Mouse (Mus musculus) cerebellum, adult 18-20 months (tissue): ENCODE measurements at regions not wholly inside any gene's neighbourhood (a gene's known extent, or its start where the extent isn't known, plus 50 kb on each side); places are given as distances from the start of the nearest gene placed in this dataset.

ENCODE experiments used
- DNase-seq, 2 experiments: peaks; one replicate each; pipeline ENCODE4 v3.0.0; 2021

GRCm38 (mm10) chr7:70109013-70109412 is 257.5 kb downstream of the Nr2f2 start:
- DNase-seq = no peak

- no peak for DNase-seq
Observed at GRCm38 (mm10) chr7:70105024-70105423, 261.5 kb downstream of the Nr2f2 start.

- DNase-seq = no peak
Observed at GRCm38 (mm10) chr7:70104486-70104885, 262.0 kb downstream of the Nr2f2 start.

DNA sequence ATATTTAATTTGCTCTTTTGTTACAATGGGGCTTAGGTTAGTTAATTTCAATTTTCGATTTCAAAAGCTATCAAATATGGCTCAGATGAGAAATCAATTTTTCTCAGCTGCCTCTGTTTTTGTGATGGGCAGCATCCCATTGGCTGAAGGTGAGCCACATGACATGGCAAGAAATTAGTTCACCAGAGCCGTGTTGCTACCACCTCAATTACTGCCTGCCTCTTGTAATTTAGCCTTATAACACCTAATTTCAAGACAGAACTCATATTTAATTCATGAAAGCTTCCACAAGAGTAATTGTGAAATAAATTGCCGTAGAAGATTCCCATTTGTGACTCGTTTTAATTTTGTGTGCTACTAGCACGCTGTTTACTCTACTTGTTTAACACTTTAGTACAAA is 262.9 kb downstream of the Nr2f2 start:
- no peak for DNase-seq

GRCm38 (mm10) chr7:70099001-70099400 is 267.5 kb downstream of the Nr2f2 start:
- DNase-seq = no peak

DNA sequence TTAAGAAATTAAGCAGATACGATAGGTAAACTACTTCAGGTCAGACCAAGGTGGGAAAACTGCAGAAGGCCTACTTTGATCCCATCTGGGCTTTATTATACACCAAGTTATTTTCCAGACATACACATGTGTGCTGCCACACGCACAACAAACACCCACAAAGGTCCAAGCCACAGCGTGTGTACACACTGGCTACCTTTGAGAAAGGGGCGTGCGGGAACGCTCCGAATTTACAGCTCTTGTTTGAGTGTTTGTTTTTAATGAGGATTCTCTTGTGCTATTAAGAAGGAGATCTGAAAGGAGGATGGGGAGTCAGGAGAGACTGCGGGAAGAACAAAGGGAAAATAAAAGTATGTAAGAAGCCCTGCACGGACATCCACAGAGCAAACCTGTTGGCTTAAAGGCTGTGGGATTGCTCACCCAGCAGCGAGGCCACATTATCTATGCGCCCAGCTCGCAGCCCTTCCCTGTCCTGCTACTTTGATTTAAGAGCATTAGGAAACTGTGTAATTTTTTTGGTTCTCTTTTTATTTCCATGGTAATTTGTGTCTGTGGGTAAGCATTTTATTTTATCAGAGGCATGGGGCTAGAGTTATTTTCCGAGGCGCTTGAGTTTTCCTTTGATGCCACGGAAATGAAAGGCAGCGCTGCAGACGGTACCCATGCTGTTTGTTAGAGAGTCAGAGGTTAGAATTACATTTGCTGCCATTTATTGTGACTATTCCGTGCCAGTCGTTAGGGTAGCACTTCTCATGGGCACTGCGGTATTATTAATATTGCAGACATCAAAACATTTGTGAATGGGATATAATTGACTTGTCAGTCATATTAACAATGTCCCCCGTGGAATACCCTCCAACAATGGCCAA is 272.4 kb downstream of the Nr2f2 start:
- DNase-seq = no peak

- no peak for DNase-seq
Observed at GRCm38 (mm10) chr7:70092089-70092488, 274.4 kb downstream of the Nr2f2 start.

DNA sequence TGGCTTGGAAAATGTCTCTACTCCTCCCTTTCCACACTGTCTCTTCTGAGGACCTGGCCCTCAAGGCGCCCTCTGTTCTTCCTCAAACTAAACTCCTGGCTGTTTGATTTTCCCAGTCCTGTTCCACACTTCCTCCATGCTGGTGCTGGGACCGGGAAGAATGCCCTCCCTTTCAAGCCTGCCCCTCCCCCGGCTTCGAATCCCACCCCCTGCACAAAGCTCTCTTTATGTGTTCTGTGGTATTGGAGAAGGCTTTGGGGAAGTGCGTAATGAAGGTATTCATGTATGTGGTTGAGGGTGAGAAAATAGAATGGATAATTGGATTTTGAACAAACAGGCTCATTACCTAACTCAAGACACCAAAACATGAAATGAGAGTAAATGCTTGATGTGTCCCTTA is 277.4 kb downstream of the Nr2f2 start:
- no peak for DNase-seq

GRCm38 (mm10) chr7:70069662-70070061 is 296.9 kb downstream of the Nr2f2 start:
- DNase-seq = no peak

GRCm38 (mm10) chr7:70067828-70068719 is 298.5 kb downstream of the Nr2f2 start:
- no peak for DNase-seq

GRCm38 (mm10) chr7:70067071-70067470 is 299.5 kb downstream of the Nr2f2 start:
- no peak for DNase-seq

- DNase-seq = no peak
Observed at GRCm38 (mm10) chr7:70066448-70066847, 300.1 kb downstream of the Nr2f2 start.

DNA sequence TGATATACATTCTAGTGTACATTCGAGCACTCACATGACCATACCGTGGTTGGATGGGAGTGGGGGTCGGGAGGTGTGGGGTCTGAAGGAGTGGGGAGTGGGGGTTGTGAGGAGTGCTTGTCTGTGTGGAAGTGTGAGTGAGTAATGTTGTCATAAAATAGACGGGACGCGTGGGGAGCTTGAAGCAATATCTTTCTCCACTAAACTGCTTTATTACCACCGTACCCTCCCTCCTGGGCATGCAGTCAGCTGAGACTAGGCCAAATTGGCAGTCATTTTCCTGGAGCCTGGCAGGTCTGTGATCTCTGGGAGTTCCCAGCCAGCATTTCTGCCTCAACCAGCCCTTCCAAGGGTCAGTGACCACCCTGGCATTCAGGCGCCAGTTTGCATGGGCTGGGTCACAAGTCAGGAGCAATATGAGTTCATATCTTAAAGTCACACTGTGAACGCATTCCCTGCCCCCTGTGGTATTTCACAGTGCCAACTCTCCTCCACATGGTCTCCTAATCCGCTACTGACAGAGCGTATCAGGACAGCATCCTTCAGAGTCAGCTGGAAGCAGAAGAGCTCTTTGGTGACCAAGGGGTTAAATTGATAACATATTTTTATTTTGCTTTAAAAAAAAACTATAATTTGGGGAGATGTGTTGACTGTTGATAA is 300.9 kb downstream of the Nr2f2 start:
- no peak for DNase-seq

GRCm38 (mm10) chr7:70047415-70047753 is 319.2 kb downstream of the Nr2f2 start:
- DNase-seq = no peak

- no peak for DNase-seq
Observed at GRCm38 (mm10) chr7:70046691-70047414, 319.7 kb downstream of the Nr2f2 start.

GRCm38 (mm10) chr7:70037011-70037410 is 329.5 kb downstream of the Nr2f2 start:
- DNase-seq = no peak

DNA sequence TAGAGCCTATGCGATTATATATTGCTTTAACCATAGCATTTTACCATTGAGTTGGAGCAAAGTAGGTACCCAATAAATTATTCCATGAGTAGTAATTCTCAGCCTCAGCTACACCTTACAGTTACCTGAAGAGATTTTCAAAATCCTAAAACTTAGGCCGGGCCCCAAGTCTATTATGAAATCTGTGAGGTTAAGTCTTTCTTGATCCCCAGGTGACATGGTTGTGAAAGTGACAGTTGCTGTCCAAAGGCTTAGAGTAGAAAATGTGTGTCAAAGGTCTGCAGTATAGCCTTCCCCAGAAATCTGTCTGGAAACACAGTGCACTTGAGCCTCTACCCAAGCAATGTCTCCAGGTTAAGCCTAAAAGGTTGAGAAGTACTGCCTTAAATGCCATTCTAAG is 333.7 kb downstream of the Nr2f2 start:
- no peak for DNase-seq

GRCm38 (mm10) chr7:70029311-70029710 is 337.2 kb downstream of the Nr2f2 start:
- no peak for DNase-seq

GRCm38 (mm10) chr7:70025527-70025926 is 341.0 kb downstream of the Nr2f2 start:
- DNase-seq = no peak

- DNase-seq = no peak
Observed at GRCm38 (mm10) chr7:70016611-70017010, 349.9 kb downstream of the Nr2f2 start.

- no peak for DNase-seq
Observed at GRCm38 (mm10) chr7:70003200-70003986, 363.1 kb downstream of the Nr2f2 start.

- DNase-seq = no peak
Observed at GRCm38 (mm10) chr7:69998756-69999155, 367.8 kb downstream of the Nr2f2 start.
